8 mouse cellular contexts compared by ENCODE assay signal in genomic region chr3:36571361-36571826, GRCm38 (mm10). TPM values are rescaled to one million over a fixed set of nuclear protein-coding genes. Genes with fewer than 3 reads are reported as not detected.
A peak's percentile ranks its signal among the peaks of the same experiment; 100 is the strongest.
DNase-seq lines count a peak whose midpoint lies in the region; ATAC-seq and TF ChIP-seq lines count a peak whose summit lies in the region.

No protein-coding gene starts in this region.

- peak overlapping the region; percentile 96 for H3K4me3 ChIP-seq in lung, embryonic 14.5 days (ENCODE audit: low read depth, low read length)
- peak overlapping the region; percentile 87 for H3K4me3 ChIP-seq in forebrain, embryonic 11.5 days (ENCODE audit: low read depth, low read length)
- peak overlapping the region; percentile 71 for H3K4me3 ChIP-seq in limb, embryonic 13.5 days
- H3K4me3 ChIP-seq in neural tube, embryonic 14.5 days (ENCODE audit: low read depth, low read length): peak overlapping the region; percentile 67

- peaks cover 40% of the 10 kb centered on the region for H3K36me3 ChIP-seq in lung, embryonic 14.5 days (ENCODE audit: insufficient read depth)
- peaks cover 19% of the 10 kb centered on the region for H3K36me3 ChIP-seq in forebrain, embryonic 11.5 days (ENCODE audit: control insufficient read depth, insufficient read depth, low read length)
- H3K36me3 ChIP-seq in limb, embryonic 13.5 days: peaks cover 37% of the 10 kb centered on the region
- peaks cover 17% of the 10 kb centered on the region for H3K36me3 ChIP-seq in neural tube, embryonic 14.5 days (ENCODE audit: control insufficient read depth, insufficient read depth, low read length)

- TF ChIP-seq CTCF in lung, embryonic 14.5 days (IDR thresholded peaks at IDR 0.05; ENCODE audit: low read depth): no peak

- WGBS in lung, embryonic 14.5 days: under 1% methylated on average over 46 of the region's 46 CpGs
- under 1% methylated on average over 46 of the region's 46 CpGs for WGBS in forebrain, embryonic 11.5 days
- WGBS in limb, embryonic 13.5 days: under 1% methylated on average over 46 of the region's 46 CpGs
- under 1% methylated on average over 36 of the region's 46 CpGs for WGBS in neural tube, embryonic 14.5 days

- H3K9me3 ChIP-seq in lung, embryonic 14.5 days (ENCODE audit: low read depth, low read length): no peaks in the 10 kb centered on the region
- H3K9me3 ChIP-seq in forebrain, embryonic 11.5 days (ENCODE audit: control insufficient read depth, low read length): no peaks in the 10 kb centered on the region
- no peaks in the 10 kb centered on the region for H3K9me3 ChIP-seq in limb, embryonic 13.5 days
- no peaks in the 10 kb centered on the region for H3K9me3 ChIP-seq in neural tube, embryonic 14.5 days (ENCODE audit: control insufficient read depth, low read length)

- H3K4me1 ChIP-seq in lung, embryonic 14.5 days (ENCODE audit: insufficient read depth): peaks cover 9% of the 10 kb centered on the region; the same call in 1 of the 2 replicates
- H3K4me1 ChIP-seq in forebrain, embryonic 11.5 days (replicated peaks; ENCODE audit: control insufficient read depth, insufficient read depth, low read length): peaks cover 9% of the 10 kb centered on the region; the same call in 1 of the 2 replicates
- H3K4me1 ChIP-seq in limb, embryonic 13.5 days: peaks cover 21% of the 10 kb centered on the region
- H3K4me1 ChIP-seq in neural tube, embryonic 14.5 days (ENCODE audit: control insufficient read depth, insufficient read depth, low read length): peaks cover 6% of the 10 kb centered on the region; the same call in 1 of the 2 replicates

- H3K27me3 ChIP-seq in lung, embryonic 14.5 days (ENCODE audit: insufficient read depth, low read length): no peaks in the 10 kb centered on the region
- no peaks in the 10 kb centered on the region for H3K27me3 ChIP-seq in forebrain, embryonic 11.5 days (ENCODE audit: control insufficient read depth, insufficient read depth, low read length)
- no peaks in the 10 kb centered on the region for H3K27me3 ChIP-seq in limb, embryonic 13.5 days
- no peaks in the 10 kb centered on the region for H3K27me3 ChIP-seq in neural tube, embryonic 14.5 days (ENCODE audit: control insufficient read depth, insufficient read depth, low read length)

- no peak for DNase-seq in lung, embryonic 14.5 days
- no peak for DNase-seq in lung, postnatal 4 days
- DNase-seq in R1 (ENCODE audit: low read depth, low spot score) (peak; percentile 78), MN1 (ENCODE audit: low spot score) (no peak)
- DNase-seq in forebrain, embryonic 11.5 days (ENCODE audit: low spot score): no peak
- DNase-seq in left cerebral cortex, adult 9 months (ENCODE audit: low spot score in 2 of 2): no peak

- H3K27ac ChIP-seq in lung, embryonic 14.5 days (ENCODE audit: low read depth): peak overlapping the region; percentile 90
- peak overlapping the region; percentile 76 for H3K27ac ChIP-seq in forebrain, embryonic 11.5 days (ENCODE audit: low read depth, low read length)
- H3K27ac ChIP-seq in limb, embryonic 13.5 days: peak overlapping the region; percentile 72
- H3K27ac ChIP-seq in neural tube, embryonic 14.5 days (ENCODE audit: low read depth, low read length): no peak overlapping the region

- ATAC-seq in lung, embryonic 14.5 days (ENCODE audit: insufficient read depth): no peak; the same call in none of the 2 replicates
- ATAC-seq in forebrain, embryonic 11.5 days (replicated peaks; ENCODE audit: low FRiP score): no peak; the same call in none of the 2 replicates
- peak; percentile 26 for ATAC-seq in limb, embryonic 13.5 days (ENCODE audit: low FRiP score, low read depth)
- ATAC-seq in neural tube, embryonic 14.5 days (ENCODE audit: low read depth): peak; percentile 29

- peak overlapping the region; percentile 89 for H3K4me2 ChIP-seq in lung, embryonic 14.5 days
- H3K4me2 ChIP-seq in forebrain, embryonic 11.5 days (ENCODE audit: low read depth, low read length, severe bottlenecking): peak overlapping the region; percentile 78
- H3K4me2 ChIP-seq in limb, embryonic 13.5 days (replicated peaks): peak overlapping the region; percentile 94
- H3K4me2 ChIP-seq in neural tube, embryonic 14.5 days (ENCODE audit: low read depth, low read length): peak overlapping the region; percentile 100

- peak overlapping the region; percentile 95 for H3K9ac ChIP-seq in lung, embryonic 14.5 days
- H3K9ac ChIP-seq in forebrain, embryonic 11.5 days (ENCODE audit: low read length): peak overlapping the region; percentile 95
- peak overlapping the region; percentile 88 for H3K9ac ChIP-seq in limb, embryonic 13.5 days
- H3K9ac ChIP-seq in neural tube, embryonic 14.5 days (replicated peaks; ENCODE audit: low read depth, low read length): peak overlapping the region; percentile 39

RNA-seq across cellular contexts. Expression of gene Ccna2, which starts 0.6 kb away (rescaled TPM):
- polyA plus RNA-seq in lung, embryonic 14.5 days (2014; fragmentation: Nextera tagmentation; extraction: Ambion mirVana): 281 and 285 TPM in 2 replicates
- 333 and 338 TPM in 2 replicates for polyA plus RNA-seq in forebrain, embryonic 11.5 days (2014; fragmentation: Nextera tagmentation; extraction: Ambion mirVana)
- 156 and 165 TPM in 2 replicates for polyA plus RNA-seq in limb, embryonic 13.5 days (2015; fragmentation: Nextera tagmentation; extraction: Ambion mirVana)
- 15.2 and 21.5 TPM in 2 replicates for polyA plus RNA-seq in neural tube, embryonic 14.5 days (2014; fragmentation: Nextera tagmentation; extraction: Ambion mirVana)

RNA-seq across cellular contexts. Expression of gene Exosc9, which starts 19.0 kb away (rescaled TPM):
- 64.4 and 72.3 TPM in 2 replicates for polyA plus RNA-seq in lung, embryonic 14.5 days (2014; fragmentation: Nextera tagmentation; extraction: Ambion mirVana)
- polyA plus RNA-seq in forebrain, embryonic 11.5 days (2014; fragmentation: Nextera tagmentation; extraction: Ambion mirVana): 101 and 103 TPM in 2 replicates
- polyA plus RNA-seq in limb, embryonic 13.5 days (2015; fragmentation: Nextera tagmentation; extraction: Ambion mirVana): 67.2 and 69.9 TPM in 2 replicates
- polyA plus RNA-seq in neural tube, embryonic 14.5 days (2014; fragmentation: Nextera tagmentation; extraction: Ambion mirVana): 84.9 and 87.1 TPM in 2 replicates

RNA-seq across cellular contexts. Expression of gene Bbs7, which starts 41.9 kb away (rescaled TPM):
- polyA plus RNA-seq in lung, embryonic 14.5 days (2014; fragmentation: Nextera tagmentation; extraction: Ambion mirVana): 19.2 and 19.9 TPM in 2 replicates
- 23.4 and 23.5 TPM in 2 replicates for polyA plus RNA-seq in forebrain, embryonic 11.5 days (2014; fragmentation: Nextera tagmentation; extraction: Ambion mirVana)
- polyA plus RNA-seq in limb, embryonic 13.5 days (2015; fragmentation: Nextera tagmentation; extraction: Ambion mirVana): 19.8 and 19.9 TPM in 2 replicates
- polyA plus RNA-seq in neural tube, embryonic 14.5 days (2014; fragmentation: Nextera tagmentation; extraction: Ambion mirVana): 20.3 and 22.1 TPM in 2 replicates

RNA-seq across cellular contexts. Expression of gene Gm11549, which starts 49.8 kb away (rescaled TPM):
- 0.12 and 0.16 TPM in 2 replicates for polyA plus RNA-seq in lung, embryonic 14.5 days (2014; fragmentation: Nextera tagmentation; extraction: Ambion mirVana)
- 0.64 and 0.99 TPM in 2 replicates for polyA plus RNA-seq in forebrain, embryonic 11.5 days (2014; fragmentation: Nextera tagmentation; extraction: Ambion mirVana)
- polyA plus RNA-seq in limb, embryonic 13.5 days (2015; fragmentation: Nextera tagmentation; extraction: Ambion mirVana): 0.08 TPM in 1 of 2 replicates, not detected in the other
- 0.07 and 2.5 TPM in 2 replicates for polyA plus RNA-seq in neural tube, embryonic 14.5 days (2014; fragmentation: Nextera tagmentation; extraction: Ambion mirVana)

Comparison
In these comparisons a context has a peak if more than half of its experiments do, and no peak if none do; other contexts are left out.
1. ATAC-seq: peak in limb, embryonic 13.5 days (single experiment) and neural tube, embryonic 14.5 days (single experiment); none in lung, embryonic 14.5 days (single experiment) and forebrain, embryonic 11.5 days (single experiment).
2. H3K9ac ChIP-seq: peak in every context shown above with its lines; median percentile 95 in lung, embryonic 14.5 days; 95 in forebrain, embryonic 11.5 days; 88 in limb, embryonic 13.5 days; 39 in neural tube, embryonic 14.5 days.
3. Peak in every context shown above with its lines, with median percentiles within 50 percentile points of each other: H3K4me2 ChIP-seq and H3K4me3 ChIP-seq.